Mouse (Mus musculus) thymus, postnatal 4 days (tissue): Measurements from ENCODE around the gene Glrx5.

Source experiments
- DNase-seq: peaks from one replicate; pipeline ENCODE4 v3.0.0; 2021

Gene Glrx5

DNA sequence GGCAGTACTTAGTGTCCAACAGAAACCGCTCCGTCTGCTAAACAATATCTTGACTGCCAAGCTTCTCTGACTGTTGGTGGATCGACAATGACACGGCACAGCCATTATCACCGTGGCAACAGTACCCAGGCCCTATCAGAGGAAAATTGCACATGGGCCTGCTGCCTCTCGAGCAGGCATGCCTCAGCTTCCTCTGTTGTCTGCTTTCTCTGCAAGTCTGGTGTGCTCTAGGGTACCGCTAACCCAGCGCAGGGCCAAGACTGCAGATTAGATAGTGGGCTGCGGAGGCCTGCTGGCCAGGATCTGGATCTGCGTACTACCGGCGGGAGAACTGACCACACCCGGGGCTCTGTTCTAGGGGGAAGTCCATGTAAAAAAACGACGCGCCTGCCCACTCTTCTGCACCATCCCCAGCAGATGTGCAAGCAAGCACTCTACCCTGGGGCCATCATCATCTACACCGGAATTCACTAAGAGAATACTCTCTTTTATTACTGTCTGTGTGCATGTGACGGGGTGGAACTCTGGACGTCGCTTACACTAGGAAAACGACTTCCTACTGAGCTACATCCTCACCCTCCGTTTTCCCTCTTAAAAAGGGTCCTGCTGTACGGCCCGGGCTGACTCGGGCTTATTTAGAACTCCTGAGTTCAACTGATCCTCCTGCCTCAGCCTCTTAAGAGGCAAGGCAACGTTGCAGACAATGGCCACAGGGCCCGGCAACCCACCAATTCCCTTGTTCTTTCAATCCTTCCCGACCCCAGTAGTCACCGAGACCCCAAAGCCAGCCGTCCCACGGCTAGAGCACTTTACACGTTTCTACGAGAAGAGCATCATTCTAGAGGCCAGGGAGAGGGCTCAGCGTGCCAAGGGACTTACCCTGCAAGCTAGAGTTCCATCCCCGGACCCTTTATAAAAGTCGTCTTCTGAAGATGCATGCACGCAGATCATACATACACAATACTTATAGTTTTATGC, 1.1 kb upstream of the Glrx5 start:
- DNase-seq = peak; percentile 46

DNA sequence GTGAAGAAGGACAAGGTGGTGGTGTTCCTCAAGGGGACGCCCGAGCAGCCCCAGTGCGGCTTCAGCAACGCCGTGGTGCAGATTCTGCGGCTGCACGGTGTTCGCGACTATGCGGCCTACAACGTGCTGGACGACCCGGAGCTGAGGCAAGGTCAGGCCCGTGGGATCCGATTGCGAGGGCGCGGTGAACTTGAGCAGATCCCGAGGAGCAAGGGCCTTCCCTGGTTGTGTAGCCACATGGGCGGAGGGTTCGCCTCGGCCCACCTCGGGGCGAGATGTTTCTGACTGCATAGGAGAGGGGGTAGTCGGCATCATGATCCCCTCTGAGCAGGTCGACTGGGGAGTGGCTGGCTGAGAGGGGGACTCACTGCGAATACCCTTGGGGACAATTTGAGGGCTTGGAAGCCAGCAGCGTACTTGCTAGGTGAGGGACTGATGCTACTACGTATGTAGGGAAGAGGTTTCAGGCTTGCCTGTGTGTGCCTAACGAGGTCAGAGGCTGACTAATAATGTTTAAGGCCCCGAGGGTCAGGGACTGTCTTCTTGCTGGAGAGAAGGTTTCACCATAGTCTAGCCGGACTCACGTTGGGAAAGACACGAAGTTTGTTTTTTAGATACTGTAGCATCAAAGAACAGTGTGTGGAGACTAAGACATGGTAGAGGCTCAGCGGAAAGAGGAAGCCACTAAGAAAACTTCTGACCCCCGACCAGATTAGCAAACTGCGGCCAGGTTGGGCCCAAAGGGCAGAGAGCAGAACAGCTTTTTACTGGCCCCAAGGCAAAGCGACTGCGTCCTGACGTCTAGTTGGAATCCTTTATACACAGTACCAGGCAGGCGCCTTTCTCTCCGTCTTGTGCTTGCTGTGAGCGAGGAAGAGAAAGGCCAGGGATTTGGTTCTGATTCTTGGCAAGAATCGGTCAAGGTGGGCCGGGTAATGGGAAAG, 616 bp downstream of the Glrx5 start:
- no peak for DNase-seq

DNA sequence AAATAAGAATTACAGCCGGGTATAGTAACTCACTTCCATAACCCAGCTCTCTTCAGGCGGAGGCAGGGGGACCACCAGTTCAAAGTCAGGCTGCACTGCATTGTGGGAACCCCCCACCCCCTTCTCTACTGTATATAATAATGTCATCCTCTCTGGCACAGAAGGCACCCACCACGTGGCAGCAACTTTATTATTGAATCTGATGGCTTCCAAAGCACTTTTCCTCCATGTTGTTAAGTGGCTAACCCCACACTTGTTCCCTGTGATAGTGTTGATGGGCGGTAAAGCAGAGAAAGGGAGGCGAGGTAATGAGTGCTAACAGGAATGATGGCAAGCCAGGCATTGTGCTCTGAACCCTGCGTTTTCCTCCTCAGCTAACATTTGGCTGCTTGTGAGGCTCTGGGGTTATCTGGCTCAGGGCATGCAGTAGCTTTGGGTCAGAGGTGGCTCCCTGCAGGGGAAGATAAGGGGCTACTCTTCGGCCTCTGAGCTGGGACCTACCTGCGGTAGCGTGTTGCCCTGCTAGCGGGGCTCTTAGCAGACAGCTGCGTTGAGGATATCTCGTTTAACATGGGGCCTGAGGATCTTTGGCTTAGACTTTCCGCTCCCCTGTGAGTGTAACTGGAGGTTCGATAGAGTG, 1.8 kb downstream of the Glrx5 start:
- no peak for DNase-seq

DNA sequence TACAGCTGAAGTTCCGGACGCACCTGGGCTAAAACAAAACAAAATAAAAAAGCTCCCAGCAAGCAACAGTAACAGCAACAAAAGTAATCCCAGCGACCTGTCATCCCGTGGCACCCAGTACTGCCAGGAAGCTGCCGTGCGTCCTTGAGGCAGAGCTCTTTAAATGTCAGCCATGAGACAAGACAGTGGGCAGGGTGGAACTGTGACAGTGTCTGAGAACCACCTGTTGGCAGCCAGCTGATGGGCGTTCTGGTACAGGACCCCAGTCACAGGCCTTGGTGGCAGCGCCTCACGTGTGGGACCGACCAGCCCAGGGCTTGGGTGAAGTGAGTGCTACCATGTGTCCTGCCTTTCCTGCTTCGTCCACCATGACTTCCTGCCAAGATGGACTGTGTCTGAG, 5.7 kb downstream of the Glrx5 start:
- DNase-seq = no peak

DNA sequence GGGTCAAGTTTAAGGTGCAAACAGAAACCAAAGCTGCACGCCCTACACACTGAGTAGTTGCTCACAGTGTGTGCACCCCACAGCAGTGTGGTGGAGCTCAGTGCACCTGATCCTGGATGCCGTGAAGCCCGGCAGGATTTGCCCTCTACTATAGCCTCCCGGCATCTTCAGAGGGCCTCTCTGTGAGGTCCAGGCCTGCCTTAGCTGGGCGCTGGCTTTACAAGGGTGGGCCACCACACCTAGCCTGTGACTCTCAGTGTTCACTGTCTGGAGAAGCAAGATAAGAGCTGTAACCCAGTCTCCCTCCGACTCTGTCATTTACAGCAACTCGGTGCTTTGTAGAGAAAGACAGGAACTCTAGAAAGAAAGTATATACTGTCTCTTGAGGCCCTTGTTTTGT, 6.4 kb downstream of the Glrx5 start:
- no peak for DNase-seq

DNA sequence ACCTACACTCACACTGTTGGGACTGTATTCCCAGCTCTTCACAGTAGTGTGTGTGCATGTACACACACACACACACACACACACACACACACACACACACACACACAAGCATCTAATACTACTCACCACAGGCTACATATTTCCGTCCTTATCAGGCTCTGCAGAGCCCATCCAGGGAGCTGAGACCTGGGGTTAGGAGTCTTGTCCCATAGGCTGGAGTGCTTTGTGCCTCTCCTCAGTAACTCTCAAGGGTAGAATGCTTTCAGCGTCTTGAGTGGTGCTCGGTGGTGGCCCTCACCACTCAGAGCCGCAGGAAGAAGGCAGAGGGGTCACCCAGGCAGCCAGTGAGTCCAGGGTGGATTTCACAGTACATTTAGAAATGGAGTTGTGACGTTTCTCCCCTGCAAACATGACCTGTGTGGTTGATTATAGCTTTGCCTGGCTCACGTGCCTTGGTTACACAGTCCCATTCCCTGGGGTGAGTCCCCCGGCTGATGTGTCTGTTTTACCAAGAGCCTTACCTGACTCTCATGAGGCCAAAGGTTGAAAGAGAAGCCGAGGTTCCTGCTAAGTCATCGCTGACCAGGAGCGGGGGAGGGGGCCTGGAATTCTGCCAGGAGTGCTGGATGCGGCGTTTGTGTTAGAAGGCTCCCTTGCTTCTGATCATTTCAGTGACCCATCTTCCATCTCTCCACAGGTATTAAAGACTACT, 7.2 kb downstream of the Glrx5 start:
- DNase-seq = no peak

DNA sequence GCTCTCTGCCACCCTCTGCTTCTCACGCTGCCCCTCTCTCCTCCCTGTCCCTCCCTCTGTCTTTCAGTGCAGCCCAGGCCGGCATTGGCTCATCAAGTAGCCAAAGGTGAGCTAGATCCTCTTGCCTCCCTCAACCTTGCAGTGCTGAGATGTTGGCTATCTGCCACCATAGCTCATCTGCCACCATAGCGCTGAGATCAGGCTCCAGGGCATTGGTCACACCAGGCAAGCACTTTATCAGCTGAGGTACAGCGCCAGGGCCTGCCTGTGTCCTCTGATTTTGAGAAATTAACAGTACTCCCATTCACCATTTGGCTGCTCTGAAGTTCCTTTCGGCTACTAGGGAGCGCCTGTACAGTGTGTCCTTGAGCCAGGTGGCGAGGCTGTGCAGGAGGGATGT, 8.5 kb downstream of the Glrx5 start:
- no peak for DNase-seq

DNA sequence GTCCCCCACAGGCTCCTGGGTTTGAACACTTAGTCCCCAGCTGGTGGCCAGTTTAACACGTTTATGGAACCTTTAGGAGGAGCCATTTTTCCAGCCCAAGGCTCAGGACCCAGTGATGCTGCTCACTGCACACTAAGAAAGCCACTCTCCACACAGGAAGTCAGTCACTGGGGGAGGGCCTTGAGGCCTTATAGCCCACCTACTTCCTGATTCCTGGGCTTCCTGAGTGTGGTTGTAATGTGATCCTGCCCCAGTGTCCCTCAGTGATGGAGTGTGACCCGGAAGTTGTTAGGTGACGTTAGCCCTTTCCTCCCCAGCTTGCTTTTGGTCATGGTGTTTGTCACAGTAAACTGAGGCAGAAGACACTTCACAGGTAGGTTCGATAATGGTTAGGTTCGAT, 10.6 kb downstream of the Glrx5 start:
- no peak for DNase-seq

DNA sequence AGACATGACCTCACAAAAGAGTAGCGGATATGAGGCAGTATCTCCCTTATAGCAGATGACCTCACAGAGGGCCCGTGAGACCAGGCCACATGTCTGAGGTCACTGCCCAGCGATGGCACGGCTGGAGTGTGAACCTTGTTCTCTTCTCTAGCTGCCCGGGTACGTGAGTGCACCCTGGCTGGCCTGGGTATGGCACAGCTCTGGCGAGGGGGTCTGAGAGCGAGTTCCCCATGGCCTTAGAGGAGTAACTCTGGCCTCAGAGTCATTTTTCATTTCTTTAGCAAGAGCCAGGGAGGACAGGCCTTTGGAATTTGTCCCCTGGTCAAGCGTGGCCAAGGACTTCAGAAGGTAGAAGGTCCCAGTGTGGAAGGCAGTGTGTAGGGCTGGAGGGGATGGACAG, 12.3 kb downstream of the Glrx5 start:
- DNase-seq = no peak

DNA sequence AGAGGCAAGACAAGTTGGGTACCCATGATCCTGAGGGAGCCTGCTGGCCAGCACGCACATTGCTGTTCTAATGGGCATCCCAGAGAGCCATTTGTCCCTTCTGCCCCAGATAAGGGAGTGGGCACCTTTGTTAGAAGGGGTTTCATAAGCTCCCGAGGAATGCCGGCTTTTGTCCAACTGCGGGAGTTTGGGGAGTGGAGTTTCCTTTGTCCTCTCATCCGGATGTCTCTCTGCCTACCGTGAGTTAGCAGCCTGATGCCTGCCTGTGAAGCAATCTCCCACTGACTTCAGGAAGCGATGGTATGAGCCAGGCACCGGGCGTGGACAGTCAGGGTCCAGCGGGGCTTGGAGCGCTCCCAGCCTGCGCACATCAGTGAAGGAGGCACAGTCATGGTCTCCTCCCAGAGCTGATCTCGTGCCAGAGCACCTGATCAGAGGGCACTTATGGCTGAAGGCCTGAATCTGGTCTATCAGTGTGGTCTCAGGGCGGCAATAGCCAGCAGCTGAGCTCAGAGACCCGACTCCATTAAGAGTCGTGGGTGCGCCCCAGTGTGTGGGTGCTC, 15.9 kb downstream of the Glrx5 start:
- DNase-seq = no peak

DNA sequence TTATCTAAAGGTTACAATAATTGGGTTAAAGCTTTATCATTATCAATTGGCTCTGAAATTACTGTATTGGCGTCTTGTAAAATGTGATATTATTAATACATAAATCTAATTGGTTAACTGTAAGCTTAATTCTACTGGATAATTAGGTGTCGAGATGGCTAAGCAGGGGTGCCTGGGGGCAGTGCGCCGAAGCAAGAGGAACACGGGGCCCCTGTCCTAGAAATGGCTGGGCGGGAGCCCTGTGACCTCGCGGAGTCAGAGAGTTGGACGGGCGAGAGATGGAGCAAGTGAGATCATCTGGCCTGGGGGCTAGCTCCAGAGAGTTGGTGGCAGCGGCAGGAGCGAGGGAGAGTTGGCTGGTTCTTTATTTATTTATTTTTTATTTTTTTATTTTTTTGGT, 17.3 kb downstream of the Glrx5 start:
- DNase-seq = no peak

DNA sequence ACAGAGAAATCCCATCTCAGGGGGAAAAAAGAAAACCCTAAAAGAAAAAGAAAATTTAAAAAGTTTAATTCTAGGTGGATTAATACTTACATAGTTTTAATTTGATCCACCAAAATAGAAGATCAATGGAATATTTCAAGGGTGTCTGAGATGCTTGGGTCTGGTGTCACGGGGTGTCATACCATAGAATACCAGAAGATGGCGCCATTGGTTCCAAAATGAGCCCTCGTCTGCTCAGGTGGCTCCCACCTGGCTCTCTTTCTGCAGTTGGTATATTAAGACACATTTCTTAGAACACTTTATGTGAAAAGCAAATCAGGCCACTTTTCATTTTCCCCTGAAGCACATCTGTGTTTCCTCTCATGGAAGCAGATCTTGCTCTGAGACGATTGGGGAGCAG, 18.4 kb downstream of the Glrx5 start:
- DNase-seq = peak; percentile 78

DNA sequence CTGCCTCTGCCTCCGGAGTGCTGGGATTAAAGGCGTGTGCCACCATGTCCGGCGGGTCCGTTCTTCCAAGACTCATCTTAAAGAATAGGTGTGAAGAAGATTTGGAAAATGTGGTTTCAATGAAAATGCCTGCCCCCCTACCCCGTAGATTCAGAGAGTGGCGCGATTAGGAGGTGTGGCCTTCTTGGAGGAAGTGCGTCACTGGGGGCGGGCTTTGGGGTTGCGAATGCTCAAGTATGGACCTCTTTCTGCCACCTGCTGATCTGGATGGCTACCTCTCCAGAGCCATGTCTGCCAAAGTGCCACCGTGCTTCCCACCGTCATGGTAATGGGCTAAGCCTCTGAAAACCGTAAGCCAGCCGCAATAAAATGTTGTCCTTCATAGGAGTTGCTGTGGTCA, 21.6 kb downstream of the Glrx5 start:
- no peak for DNase-seq

DNA sequence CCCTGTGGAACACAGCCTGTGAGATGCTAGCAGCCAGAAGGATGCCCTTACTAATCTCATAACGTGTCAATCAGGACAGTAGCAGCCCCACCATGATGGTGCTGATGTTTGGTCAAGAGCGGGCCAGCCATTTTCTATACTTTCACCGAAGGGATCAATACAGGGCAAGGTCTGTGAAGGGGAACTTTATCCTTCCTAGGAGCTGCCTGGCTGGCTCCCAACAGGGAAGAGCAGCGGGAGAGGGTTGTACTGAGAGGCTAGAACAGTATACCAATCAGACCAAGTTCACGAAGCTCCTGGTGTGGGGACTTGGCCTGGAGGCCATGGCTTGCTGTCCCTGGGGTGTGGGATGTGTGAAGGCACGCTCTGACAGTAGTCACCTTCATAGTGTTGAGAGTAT, 22.8 kb downstream of the Glrx5 start:
- no peak for DNase-seq

DNA sequence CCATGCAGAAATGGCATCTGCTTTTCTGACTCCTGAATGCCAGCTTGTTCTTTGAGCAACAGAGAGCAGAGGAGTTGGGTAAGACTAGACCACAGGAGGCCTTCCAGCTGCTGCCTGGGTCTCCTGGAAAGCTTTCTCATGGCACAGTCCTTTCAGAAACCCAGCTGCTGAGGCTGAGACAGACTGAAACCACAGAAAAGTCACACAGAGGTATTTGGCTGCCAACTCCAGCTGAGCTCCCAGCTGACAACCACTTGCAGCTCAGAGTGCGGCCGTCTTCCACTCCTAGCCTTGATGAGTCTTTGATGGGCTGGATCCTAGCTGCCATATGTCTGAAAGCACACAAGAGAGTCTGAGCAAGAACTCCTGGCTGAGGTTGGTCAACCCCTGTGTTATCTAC, 27.5 kb downstream of the Glrx5 start:
- DNase-seq = no peak

DNA sequence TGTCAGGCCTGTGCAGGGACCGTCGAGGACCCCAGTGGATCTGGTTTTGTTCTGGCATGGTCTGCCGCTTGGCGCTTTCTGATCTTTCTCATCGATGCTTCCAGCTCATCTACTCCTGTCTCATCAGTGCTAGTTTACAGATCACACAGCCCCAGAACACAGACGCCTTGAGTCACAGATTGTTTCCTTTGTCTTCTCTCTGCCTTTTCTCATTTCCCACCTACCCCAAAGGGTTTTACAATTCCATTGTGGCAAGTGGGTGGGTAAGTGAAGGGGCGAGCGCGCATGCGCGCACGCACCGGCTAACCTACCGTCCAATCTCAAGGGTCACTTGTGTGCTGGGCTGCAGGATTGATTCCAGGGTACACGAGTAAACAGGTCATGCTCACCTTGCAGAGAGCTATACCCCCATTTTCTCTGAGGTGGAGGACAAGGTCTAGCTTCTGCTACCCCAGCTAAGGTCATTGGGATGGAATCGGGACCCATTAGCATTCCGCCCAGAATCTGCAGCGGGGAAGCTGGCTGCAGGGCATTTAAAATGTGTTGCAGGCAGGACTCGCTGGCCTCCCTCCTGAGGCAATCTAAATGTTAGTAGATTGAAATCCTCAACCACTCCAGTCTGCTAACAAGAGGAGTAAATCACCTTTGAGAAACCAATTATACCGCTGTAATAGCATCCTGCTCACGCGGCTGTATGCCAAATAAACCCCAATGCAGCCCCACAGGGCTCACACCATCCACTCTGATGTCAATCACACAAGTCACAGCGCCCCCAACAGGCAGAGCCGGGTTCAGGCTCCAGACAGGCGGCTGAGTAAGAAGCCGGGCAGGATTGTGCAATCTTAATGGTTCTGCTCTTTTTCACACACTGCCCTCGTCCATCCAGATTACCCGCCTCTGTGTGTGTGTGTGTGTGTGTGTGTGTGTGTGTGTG, 31.0 kb downstream of the Glrx5 start:
- DNase-seq = peak; percentile 28

DNA sequence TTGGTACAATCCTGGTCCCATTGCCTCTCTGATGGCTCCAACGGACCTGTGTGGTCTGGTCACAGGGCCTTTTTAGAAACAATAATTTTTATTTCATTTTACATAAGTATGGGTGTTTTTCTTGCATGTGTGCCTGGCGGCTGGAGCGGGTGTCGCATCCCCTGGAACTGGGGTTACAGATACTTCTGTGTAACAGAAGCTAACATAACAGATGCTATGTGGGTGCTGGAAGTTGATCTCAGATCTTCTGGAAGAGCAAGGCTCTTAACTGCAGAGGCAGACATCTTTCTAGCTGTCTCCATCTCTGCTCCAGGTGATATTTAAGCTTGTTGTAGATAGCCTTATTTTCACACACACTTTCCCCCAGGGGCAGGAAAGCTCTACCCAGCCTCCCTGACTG, 31.7 kb downstream of the Glrx5 start:
- DNase-seq = no peak

DNA sequence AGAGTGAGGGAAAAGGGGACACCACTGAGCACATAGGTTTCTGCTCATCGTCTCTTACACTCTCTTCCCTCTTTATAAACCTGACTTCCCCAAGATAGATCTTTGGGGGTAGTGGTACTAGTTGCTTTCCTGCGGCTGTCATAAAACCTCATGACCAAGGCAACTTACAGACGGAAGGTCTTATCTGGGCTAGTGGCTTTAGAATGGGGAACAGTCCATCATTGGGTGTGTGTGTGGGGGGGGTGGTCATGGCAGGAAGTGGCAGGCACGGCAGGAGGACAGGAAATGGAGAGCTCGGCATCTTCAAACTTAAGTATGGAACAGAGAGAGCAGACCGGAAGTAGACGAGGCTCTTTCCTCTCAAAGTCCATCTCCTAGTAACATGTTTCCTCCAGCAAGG, 32.6 kb downstream of the Glrx5 start:
- no peak for DNase-seq

DNA sequence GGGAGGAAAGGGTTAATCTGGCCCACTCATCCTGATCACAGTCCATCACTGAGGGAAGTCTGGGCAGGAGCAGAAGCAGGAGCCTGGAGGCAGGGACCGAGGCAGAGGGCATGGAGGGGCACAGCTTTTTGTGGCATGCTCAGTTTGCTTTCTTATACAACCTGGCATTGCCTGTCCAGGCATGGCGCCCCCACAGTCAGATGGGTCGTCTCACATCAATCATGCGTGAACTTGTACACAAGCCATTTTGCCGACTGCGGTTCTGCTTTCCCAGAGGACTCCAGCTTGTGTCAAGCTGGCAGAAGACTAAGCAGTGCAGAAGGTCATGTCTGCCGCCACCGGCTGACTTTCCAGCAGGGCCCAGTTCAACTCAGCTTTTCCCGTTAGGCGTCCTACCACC, 34.0 kb downstream of the Glrx5 start:
- no peak for DNase-seq

DNA sequence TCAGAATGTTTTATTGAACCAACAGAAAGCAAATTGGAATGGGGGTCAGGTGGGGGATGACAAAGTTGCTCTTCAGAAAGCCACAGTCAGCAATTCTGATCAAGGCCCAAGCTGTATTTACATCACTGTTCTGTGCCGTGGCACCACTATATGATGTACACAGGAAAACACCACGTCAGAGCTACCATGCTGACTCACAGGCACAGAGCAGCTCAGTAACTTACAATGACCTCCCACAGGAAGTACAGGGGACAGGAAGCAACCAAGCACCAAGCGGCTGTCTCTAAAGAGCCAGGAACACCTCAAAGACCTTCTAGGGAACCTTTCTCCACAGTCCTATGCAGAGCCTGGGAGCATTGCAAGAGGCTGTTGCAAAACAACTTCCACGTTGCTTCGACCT, 36.4 kb downstream of the Glrx5 start:
- peak; percentile 32 for DNase-seq

DNA sequence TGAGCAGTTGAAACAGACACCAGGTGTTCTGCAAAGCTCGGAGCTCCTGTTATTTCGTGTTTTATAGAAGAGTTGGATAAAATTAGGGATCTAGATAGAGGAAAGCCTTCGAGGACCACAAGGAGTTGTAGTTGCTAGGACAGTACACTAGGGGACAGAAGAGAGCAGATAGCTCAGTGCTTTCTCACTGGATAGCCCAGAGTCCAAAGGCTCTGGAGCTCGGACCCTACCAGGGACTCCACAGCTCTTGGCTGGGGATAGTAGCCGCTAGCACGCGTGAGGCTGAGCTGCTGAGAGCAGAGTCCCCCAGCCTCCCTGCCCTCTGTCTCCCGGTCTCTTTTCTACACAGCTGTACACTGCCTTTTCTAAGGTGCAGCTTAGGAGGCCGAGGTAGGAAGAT, 41.2 kb downstream of the Glrx5 start:
- no peak for DNase-seq
